Mouse (Mus musculus) gonadal fat pad, adult 2 months (tissue): Measurements from ENCODE around the gene Dynlt1b. TPM values are rescaled to one million over a fixed set of nuclear protein-coding genes. Genes with fewer than 3 reads are reported as not detected.
"Not testable (repeated sequence)": the region's sequence is repeated elsewhere in the genome, so short reads cannot be mapped to it uniquely, and the experiment has no call there.

Source experiments
- DNase-seq: peaks from one replicate; pipeline ENCODE4 v3.0.0-alpha.2; 2012; ENCODE audit warnings: low read depth
- polyA plus RNA-seq: library from polyadenylated mRNA; depleted of rRNA; stranded (reverse); fragments of >200 nt; gene quantifications from 2 replicates; pipeline ENCODE4 v1.2.3, GENCODE M21; 2012; rRNA removed

Dynlt1b gene
- polyA plus RNA-seq, result 209 and 258 TPM in 2 replicates

DNA sequence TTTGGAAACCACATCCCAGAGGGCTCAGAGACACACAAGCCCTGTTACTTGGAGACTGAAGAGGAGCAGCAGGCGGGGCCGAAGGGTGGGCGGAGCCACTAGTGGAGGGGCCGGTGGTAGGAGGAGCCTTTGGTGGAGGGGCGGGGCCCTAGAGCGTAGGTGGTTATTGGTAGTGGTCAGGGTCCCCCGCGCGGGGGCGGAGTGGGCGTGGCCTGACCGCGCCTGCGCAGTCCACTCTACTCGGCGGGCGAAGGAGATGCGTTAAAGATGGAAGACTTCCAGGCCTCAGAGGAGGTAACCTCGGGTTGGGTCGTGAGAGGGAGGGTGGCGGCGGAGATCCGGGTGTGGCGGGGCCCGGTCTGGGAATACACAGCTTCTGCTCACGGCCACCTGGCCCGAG lies at the start of gene Dynlt1b:
TSS of gene Dynlt1b (plus strand) at position 168 of the 400 bp plus-strand sequence.
- peak; percentile 26 for DNase-seq

DNA sequence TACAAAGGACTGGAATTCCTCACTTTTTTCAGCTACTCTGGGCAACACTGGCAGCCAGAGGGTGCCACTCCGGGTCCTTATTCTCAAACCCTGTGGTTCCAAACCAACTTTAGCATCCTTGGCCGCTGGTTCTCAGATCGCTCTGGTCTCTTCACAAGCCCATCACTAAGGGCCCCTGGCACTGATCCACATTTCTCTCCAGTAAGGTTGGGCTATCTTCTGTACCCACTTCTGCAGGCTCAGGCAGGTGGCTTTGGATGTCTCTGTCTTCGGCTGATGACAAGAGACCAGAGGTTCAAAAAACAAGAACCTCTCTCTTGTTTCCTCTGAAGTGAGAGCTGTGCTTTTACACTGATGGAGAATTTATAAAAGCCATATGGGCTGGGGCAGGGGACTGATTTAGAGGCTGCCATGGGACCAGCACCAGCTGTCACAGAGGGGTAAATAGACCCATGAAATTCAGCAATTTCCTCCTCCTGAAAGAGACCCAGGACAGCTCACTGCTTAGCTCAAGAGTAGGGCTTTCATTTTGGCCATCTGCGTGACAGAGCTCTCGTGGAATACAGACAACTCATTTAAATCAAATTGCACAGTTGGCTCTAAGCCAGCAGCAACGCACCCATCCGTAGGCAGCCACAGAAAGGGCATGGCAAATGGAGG lies 49.6 kb upstream of the Dynlt1b start:
- not testable (repeated sequence) for DNase-seq

DNA sequence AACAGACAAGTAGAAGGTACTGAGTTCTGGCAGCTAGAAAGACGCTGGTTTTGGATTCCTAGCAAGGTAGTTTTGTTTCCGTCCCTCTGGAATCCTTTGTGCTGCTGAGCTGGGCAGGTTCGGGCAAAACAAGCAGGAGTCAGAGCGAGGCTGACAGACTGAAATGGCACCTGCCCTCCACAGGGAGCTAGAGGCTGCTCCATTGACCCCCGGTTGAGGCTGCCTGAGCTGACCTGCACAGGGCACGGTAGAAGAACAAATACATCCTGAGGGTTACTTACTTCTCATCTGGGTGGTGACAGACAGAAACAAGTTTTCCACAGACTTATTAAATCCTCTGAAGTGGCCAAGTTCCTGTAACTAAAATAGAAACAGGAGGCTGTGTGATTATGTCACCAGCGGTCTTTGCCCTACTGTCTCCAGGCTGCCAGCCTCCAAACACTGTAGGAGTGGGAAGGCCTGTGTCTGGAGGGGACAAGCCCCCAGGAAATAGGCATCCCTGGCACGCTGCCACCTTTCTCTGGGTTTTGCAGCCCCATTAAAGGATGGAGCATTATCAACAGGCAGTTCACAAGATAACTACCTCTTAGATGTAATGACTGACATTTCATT lies 48.7 kb upstream of the Dynlt1b start:
- not testable (repeated sequence) for DNase-seq

GRCm38 (mm10) chr17:6386927-6387326 lies 43.0 kb upstream of the Dynlt1b start:
- DNase-seq, result not testable (repeated sequence)

GRCm38 (mm10) chr17:6387380-6387911 lies 42.5 kb upstream of the Dynlt1b start:
- not testable (repeated sequence) for DNase-seq

GRCm38 (mm10) chr17:6389463-6389862 lies 40.4 kb upstream of the Dynlt1b start:
- DNase-seq, result not testable (repeated sequence)

GRCm38 (mm10) chr17:6390731-6391130 lies 39.2 kb upstream of the Dynlt1b start:
- DNase-seq, result not testable (repeated sequence)

DNA sequence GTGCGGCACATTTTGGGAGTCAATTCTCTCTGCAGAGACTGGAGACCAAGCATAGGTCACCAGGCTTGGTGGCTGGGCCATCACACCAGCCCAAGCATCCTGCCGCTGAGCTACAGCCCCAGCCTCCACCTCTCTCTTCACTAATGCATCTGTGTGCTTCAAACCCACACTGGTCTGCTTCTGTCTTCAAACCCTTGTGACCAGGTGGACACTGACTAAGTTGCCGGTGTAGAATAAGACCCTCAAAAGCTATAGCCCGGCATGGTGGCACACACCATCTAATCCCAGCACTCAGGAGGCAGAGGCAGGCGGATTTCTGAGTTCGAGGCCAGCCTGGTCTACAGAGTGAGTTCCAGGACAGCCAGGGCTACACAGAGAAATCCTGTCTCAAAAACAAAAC lies 38.2 kb upstream of the Dynlt1b start:
- DNase-seq, result not testable (repeated sequence)

- DNase-seq, result not testable (repeated sequence)
These were observed 37.2 kb upstream of the Dynlt1b start for GRCm38 (mm10) chr17:6392473-6393340.

DNA sequence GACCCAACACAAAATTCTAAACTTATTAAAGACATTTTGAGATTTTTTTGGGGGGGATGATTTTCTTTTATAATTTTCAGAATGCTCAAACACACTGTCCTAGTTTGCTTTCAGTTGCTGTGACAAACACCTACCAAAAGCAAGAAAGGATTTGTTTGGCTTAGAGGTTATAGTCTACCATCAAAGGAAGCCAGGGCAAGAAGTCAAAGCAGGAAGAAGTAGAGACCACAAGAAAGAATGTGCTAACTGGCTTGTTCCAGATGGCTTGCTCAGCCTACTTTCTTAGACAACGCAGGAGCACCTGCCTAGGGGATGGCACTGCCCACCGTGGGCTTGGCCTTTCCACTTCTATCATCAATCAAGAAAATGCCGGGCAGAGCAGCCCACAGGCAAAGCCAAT lies 31.8 kb upstream of the Dynlt1b start:
- not testable (repeated sequence) for DNase-seq

GRCm38 (mm10) chr17:6398816-6399215 lies 31.1 kb upstream of the Dynlt1b start:
- not testable (repeated sequence) for DNase-seq

- not testable (repeated sequence) for DNase-seq
These were observed 30.4 kb upstream of the Dynlt1b start for GRCm38 (mm10) chr17:6399281-6400096.

DNA sequence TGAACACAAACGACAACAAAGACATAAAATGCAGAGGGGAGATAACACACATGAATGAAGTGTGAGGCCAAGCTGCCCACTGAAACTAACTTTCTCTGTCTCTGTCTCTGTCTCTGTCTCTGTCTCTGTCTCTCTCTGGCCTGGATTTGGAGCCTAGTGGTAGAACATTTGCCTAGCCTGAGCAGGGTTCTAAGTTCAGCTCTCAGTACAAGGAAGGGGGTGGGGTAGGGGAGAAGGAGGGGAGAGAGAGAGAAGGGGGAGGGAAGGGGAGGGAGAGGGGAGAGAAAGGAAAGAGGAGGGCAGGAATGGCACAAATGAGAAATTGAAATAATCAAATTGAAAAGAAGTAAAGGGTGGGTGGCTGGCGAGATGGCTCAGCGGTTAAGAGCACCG lies 29.8 kb upstream of the Dynlt1b start:
- not testable (repeated sequence) for DNase-seq

GRCm38 (mm10) chr17:6404493-6404892 lies 25.4 kb upstream of the Dynlt1b start:
- not testable (repeated sequence) for DNase-seq

GRCm38 (mm10) chr17:6406972-6407371 lies 22.9 kb upstream of the Dynlt1b start:
- DNase-seq, result not testable (repeated sequence)

DNA sequence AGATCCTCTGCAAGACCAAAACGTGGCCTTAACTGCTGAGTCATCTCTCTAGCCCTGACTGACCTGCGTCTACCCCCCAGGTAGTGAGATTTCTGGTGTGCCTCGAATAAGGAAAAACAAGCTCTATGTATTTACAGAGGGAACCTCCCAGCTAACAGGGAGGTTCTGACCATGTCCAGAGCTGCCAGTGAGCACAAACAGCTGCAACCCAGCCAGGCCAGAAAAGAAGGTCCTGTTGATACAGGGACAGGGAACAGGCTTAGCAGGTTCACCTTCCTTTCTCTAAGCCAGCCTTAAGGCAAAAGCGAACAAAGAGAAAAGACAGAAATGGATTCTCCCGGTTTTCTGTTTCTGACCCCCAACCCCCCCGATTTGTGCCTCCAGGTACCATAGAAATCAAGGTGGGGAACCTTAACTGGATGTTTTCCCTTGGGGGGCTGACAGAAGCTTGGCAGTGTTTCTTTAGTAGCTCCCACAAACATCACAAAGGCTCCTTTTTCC lies 19.1 kb upstream of the Dynlt1b start:
- peak; percentile 20 for DNase-seq

GRCm38 (mm10) chr17:6417118-6417517 lies 12.8 kb upstream of the Dynlt1b start:
- DNase-seq, result not testable (repeated sequence)

DNA sequence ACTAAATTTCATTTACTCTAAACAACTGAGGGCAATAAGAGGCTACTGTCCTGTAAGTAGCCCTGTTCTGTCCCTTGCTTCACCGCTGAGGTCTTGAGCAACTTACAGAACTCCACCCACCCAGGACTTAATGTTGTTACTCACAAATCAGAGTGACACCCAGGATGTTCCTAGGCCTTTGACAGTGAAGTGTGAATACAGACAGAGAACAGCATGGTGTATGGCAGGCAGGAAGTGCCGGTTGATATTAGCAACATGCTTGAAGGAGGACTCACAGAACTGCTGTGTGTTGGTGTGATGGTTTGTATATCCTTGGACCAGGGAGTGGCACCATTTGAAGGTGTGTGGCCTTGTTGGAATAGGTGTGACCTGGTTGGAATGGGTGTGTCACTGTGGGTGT lies 9.4 kb upstream of the Dynlt1b start:
- not testable (repeated sequence) for DNase-seq

GRCm38 (mm10) chr17:6421547-6422326 lies 8.2 kb upstream of the Dynlt1b start:
- DNase-seq, result not testable (repeated sequence)

GRCm38 (mm10) chr17:6422370-6422769 lies 7.5 kb upstream of the Dynlt1b start:
- not testable (repeated sequence) for DNase-seq
